Mouse (Mus musculus) ovary, adult 10 weeks (tissue): ENCODE data around the gene Esrrb. TPM values are rescaled to one million over a fixed set of nuclear protein-coding genes. Genes with fewer than 3 reads are reported as not detected.

ENCODE experiments used
- polyA plus RNA-seq: library from polyadenylated mRNA; stranded (reverse); fragments of 350-450 nt; fragmentation: Illumina TruSeq; extraction: RNeasy Lipid Tissue Mini Kit (QIAGEN cat#74804); gene quantifications from one replicate; pipeline ENCODE4 v1.2.3, GENCODE M21; 2014

Esrrb gene
- 0.20 TPM for polyA plus RNA-seq

GRCm38 (mm10) chr12:86360696-86361631 lies at the start of gene Esrrb:
Esrrb (plus strand) TSS chr12:86361117.

Other genes starting within 250 kb of the Esrrb start
- gene Gpatch2l, start 119.3 kb upstream of the Esrrb start, polyA plus RNA-seq: 19.8 TPM